Mouse (Mus musculus) naive thymus-derived CD4-positive, alpha-beta T cell, adult 2 months (primary cell): ENCODE measurements around the gene Gpx3.
A peak's percentile ranks its signal among the peaks of the same experiment; 100 is the strongest.
"Not testable (repeated sequence)": the region's sequence is repeated elsewhere in the genome, so short reads cannot be mapped to it uniquely, and the experiment has no call there.

Source experiments
- DNase-seq: peaks from one replicate; pipeline ENCODE4 v3.0.0-alpha.2; 2011; ENCODE audit warnings: low read depth

Gpx3 gene

GRCm38 (mm10) chr11:54939501-54939900, 37.2 kb downstream of the Gpx3 start:
- DNase-seq, result no peak

DNA sequence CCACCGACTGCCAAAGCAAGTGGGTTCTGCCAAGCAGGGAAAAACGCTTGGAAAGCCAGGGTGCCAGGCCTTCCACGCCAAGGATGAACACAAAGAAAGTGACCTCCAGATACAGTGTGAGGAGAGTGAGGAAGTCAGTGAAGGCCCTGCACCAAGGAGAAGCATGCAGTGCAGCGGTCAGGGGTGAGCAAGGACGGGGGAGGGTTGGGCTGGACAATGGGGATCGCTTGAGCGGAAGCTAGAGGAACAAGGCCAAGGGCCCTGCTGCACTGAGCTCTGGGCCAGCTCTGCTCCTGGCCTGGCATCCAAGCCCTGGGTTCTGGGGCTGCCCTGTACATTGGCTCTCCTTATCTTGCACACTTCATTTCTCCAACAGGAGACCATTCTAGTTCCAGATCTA, 37.8 kb downstream of the Gpx3 start:
- DNase-seq, result no peak

- DNase-seq, result no peak
These were observed 42.4 kb downstream of the Gpx3 start for GRCm38 (mm10) chr11:54944702-54945101.

DNA sequence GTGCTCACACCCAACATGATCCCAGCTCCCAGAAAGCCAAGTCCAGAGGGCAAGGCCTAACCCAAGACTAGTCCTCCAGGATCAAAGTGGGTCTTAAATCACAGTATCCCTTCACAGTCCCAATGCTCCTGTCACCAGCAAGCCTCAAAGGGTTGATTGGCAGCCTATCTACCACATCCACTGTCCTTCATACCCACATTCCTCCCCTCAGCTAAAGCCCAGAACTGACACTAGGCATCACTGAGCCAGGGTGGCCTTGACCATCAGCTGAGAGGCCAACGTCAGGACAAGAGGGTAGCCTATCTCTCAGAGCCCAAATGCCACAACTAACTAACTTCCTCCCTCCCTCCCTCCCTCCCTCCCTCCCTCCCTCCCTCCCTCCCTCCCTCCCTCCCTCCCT, 47.5 kb downstream of the Gpx3 start:
- DNase-seq, result no peak

DNA sequence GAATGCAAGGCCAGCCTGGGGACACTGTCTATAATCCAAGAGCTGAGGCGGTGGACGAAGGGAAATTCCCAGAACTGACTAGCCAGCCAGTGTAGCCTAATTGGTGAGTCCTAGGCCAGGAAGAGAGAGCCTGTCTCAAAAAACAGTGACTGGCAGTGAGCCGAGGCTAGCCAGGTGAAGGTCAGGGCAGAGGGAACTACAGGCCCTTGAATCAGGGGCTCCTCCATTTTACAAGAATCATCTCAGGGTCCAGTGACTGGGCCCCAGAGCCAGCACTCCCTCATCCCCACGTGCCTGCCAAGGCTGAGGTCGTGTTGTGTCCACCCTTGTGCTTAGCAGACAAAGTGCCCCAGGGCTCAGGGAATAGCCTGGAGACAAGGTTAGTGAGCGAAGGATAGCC, 48.4 kb downstream of the Gpx3 start:
- no peak for DNase-seq

- DNase-seq, result no peak
These were observed 50.4 kb downstream of the Gpx3 start for GRCm38 (mm10) chr11:54952651-54953050.

DNA sequence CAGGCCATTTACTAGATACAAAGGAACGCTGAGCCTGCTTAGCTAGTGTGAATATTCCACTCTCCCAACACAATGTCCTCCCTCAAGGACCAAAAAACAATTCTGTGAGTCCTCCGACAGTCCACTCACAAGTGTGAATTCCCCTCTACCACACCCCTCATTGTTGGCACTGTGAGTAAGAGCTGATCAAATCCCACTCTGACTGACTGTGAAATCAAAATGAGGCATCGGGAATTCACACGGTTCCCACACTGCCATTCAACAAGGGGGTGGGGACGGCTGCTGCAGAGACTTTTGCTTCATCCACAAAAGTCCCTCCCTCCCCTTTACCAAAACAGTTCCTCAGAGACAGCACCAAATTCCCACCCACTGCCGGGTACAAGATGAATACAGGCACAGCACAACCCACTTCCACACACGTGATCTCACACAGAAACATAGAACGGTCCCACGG, 51.8 kb downstream of the Gpx3 start:
- DNase-seq, result peak; percentile 48

DNA sequence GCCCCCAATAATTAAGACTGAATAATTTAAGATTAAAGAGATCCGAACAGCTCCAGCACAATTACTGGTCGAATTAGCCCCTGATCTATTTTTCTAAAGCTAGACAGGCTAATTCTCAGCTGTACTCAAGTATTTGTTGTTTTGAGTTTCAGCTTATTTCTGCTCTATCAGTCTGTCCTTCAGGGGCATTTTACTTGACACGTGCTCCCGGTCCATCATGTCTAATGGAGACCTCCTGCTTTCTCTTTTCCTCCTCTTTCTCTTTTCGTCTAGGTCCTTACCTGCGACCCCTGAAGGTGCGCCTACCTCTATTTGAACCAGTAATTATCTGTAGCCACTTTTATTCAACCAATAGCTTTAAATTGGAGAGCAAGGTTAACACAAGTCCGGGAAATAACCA, 52.5 kb downstream of the Gpx3 start:
- no peak for DNase-seq

DNA sequence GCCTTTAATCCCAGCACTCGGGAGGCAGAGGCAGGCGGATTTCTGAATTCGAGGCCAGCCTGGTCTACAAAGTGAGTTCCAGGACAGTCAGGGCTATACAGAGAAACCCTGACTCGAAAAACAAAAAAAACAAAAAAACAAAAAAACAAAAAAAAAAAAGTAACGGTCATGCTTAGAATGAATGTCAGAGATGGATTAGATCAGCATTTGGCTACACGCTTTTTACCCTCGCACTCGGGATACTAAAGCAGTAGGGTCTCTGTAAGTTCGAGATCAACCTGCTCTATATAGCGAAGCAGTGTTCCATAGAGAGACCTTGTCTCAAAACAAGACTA, 53.1 kb downstream of the Gpx3 start:
- not testable (repeated sequence) for DNase-seq

DNA sequence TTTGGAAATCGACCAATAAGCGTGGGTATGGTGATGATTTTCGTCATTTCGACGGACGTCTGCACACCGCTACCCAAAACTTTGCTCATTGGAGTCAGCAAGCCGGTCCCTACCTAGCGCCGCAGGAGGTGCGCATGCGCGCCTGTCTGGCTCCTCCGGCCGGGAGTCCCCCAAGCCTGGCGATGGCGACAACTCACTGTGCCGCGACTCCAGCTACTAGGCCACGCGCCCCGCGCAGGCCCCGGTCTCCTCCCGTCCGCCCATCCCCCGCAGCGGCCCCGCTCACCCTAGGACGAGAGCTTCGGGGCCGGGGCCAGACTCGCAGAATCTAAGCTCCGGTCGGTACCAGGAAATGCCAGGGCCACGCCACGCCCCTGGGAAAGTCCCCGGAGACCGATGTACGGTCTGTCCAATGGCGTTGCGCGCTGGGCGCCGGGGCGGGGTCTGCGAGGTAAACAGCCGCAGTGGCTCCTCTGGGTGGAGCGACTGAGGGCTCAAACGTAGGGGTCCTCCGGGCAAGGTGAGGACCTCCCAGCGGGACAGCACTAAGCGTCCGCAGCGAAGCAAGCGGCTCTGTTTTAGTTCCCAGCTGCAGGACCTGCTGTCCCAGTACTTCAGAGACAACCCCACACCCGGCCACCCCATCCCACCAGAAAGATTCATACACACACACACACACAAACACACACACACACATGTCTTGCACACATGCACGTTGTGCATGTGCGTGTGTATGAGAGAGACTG, 53.7 kb downstream of the Gpx3 start:
- DNase-seq, result peak; percentile 98

GRCm38 (mm10) chr11:54956912-54957311, 54.7 kb downstream of the Gpx3 start:
- DNase-seq, result peak; percentile 80

DNA sequence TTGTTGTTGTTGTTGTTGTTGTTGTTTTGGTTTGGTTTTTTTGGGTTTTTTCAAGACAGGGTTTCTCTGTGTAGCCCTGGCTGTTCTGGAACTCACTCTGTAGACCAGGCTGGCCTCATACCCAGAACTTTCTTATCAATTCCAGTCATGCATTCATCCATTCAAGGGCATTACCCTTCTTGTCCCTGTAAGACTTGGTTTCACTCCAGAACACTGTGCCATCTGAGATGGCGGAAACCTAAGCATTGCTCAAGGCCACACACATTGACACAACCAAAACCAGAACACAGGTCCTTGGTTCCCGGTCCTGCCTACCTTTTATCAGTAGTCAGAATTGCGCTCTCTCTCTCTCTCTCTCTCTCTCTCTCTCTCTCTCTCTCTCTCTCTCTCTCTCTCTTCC, 55.5 kb downstream of the Gpx3 start:
- peak; percentile 47 for DNase-seq

GRCm38 (mm10) chr11:54958571-54959073, 56.4 kb downstream of the Gpx3 start:
- peak; percentile 86 for DNase-seq
